Mouse (Mus musculus) forebrain, embryonic 10.5 days (tissue): Measurements from ENCODE around the gene Gm8300. TPM values are rescaled to one million over a fixed set of nuclear protein-coding genes. Genes with fewer than 3 reads are reported as not detected.

ENCODE experiments used
- polyA plus RNA-seq: library from polyadenylated mRNA; unstranded; fragments of >200 nt; fragmentation: Nextera tagmentation; extraction: Ambion mirVana; gene quantifications from 2 replicates; pipeline ENCODE4 v1.2.1, GENCODE M21; 2016

Gm8300 gene
- polyA plus RNA-seq, 1 experiment from 2014 or later = not detected

Other genes with a start within 250 kb of the Gm8300 start
- 51.2 and 54.1 TPM in 2 replicates for gene Vipas39, start 248.1 kb upstream of the Gm8300 start, polyA plus RNA-seq
- 279 and 280 TPM in 2 replicates for gene Ahsa1, start 247.8 kb upstream of the Gm8300 start, polyA plus RNA-seq
- 0.63 and 1.8 TPM in 2 replicates for gene Ism2, start 214.6 kb upstream of the Gm8300 start, polyA plus RNA-seq
- 51.4 and 56.1 TPM in 2 replicates for gene Sptlc2, start 126.0 kb upstream of the Gm8300 start, polyA plus RNA-seq
- gene Slirp, start 70.4 kb upstream of the Gm8300 start, polyA plus RNA-seq = 319 and 328 TPM in 2 replicates
- gene Alkbh1, start 70.3 kb upstream of the Gm8300 start, polyA plus RNA-seq = 63.1 and 71.7 TPM in 2 replicates
- 167 and 169 TPM in 2 replicates for gene Snw1, start 42.0 kb upstream of the Gm8300 start, polyA plus RNA-seq
- gene Gm5788, start 19.6 kb upstream of the Gm8300 start, polyA plus RNA-seq = not detected in 2 replicates
- gene Oog1, start 88.4 kb downstream of the Gm8300 start, polyA plus RNA-seq = not detected in 2 replicates
- not detected in 2 replicates for gene Gm4027, start 104.6 kb downstream of the Gm8300 start, polyA plus RNA-seq
- gene Gm16381, start 130.3 kb downstream of the Gm8300 start, polyA plus RNA-seq = not detected in 2 replicates